Mouse (Mus musculus): ENCODE measurements around the gene Rnf135. TPM values are rescaled to one million over a fixed set of nuclear protein-coding genes. Genes with fewer than 3 reads are reported as not detected.
"Not testable (repeated sequence)": the region's sequence is repeated elsewhere in the genome, so short reads cannot be mapped to it uniquely, and the experiment has no call there.

The Rnf135 gene
- polyA plus RNA-seq, 1 experiment = 3.6 TPM

- Histone ChIP-seq H3K9me3 (no peaks in the 10 kb centered on the region), H3K4me3 (replicated peaks) (no peak overlapping the region), H3K4me1 (peaks cover 36% of the 10 kb centered on the region), H3K27me3 (replicated peaks) (no peaks in the 10 kb centered on the region), H3K36me3 (replicated peaks; ENCODE audit: low read length) (peaks cover 32% of the 10 kb centered on the region)
- no peak for TF ChIP-seq GATA1 (IDR thresholded peaks at IDR 0.05; ENCODE audit: borderline replicate concordance, low read length)
- TF ChIP-seq FLI1 (IDR thresholded peaks at IDR 0.05; ENCODE audit: low read length) = no peak
Observed at GRCm38 (mm10) chr11:80212282-80212681, 28.6 kb downstream of the Rnf135 start.

- TF ChIP-seq FLI1 (IDR thresholded peaks at IDR 0.05; ENCODE audit: low read length) = no peak
- no peak for TF ChIP-seq GATA1 (IDR thresholded peaks at IDR 0.05; ENCODE audit: borderline replicate concordance, low read length)
- Histone ChIP-seq H3K36me3 (replicated peaks; ENCODE audit: low read length) (peaks cover 40% of the 10 kb centered on the region), H3K27me3 (replicated peaks) (no peaks in the 10 kb centered on the region)
Observed at GRCm38 (mm10) chr11:80215291-80215690, 31.6 kb downstream of the Rnf135 start.

GRCm38 (mm10) chr11:80218657-80219293 lies 35.1 kb downstream of the Rnf135 start:
- H3K36me3 ChIP-seq (replicated peaks; ENCODE audit: low read length) = peaks cover 57% of the 10 kb centered on the region

More at GRCm38 (mm10) chr11:80215291-80215690, 31.6 kb downstream of the Rnf135 start:
- Histone ChIP-seq H3K4me1 (peaks cover 42% of the 10 kb centered on the region), H3K4me3 (replicated peaks) (no peak overlapping the region), H3K9me3 (no peaks in the 10 kb centered on the region)

DNA sequence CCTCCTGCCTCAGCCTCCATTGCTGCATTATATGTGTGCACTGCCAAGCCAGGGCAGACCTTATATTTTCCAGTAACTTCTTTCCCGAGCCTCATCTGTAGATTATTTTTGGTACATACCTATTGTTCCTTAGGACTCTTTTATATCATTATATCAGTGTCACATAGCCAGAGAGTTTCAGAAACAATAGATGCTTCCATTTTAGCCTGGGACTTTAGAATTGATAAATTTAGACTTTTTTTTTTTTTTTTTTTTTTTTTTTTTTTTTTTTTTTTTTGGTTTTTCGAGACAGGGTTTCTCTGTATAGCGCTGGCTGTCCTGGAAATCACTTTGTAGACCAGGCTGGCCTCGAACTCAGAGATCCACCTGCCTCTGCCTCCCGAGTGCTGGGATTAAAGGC lies 46.4 kb downstream of the Rnf135 start:
- not testable (repeated sequence) for H3K4me1 ChIP-seq; H3K4me3 ChIP-seq (replicated peaks); H3K9me3 ChIP-seq; H3K27me3 ChIP-seq (replicated peaks)
- peaks cover 76% of the 10 kb centered on the region for H3K36me3 ChIP-seq (replicated peaks; ENCODE audit: low read length)

More at GRCm38 (mm10) chr11:80218657-80219293, 35.1 kb downstream of the Rnf135 start:
- Histone ChIP-seq H3K4me1 (peaks cover 31% of the 10 kb centered on the region), H3K4me3 (replicated peaks) (peak overlapping the region; percentile 72), H3K9me3 (no peaks in the 10 kb centered on the region), H3K27me3 (replicated peaks) (no peaks in the 10 kb centered on the region)
- TF ChIP-seq GATA1 (IDR thresholded peaks at IDR 0.05; ENCODE audit: borderline replicate concordance, low read length) = no peak

DNA sequence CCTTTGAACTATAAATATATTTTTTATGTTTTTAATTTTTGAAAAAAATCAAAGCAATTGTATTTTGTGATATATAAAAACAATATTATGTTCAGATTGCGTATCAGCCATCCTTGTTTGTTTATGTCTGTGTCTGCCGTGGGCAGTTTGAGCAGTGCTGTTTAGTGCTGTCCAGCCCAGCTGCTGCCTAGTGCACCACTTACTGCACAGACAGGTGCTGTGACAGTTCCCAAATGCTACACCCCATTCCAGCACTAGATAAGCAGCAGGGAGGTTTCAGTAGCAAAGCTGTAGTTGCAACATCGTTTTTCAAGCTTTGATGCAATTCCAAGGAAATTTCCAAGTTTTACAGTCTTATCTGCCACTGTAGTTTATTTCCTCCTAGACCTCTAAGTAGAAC lies 53.6 kb downstream of the Rnf135 start:
- no peaks in the 10 kb centered on the region for H3K9me3 ChIP-seq
- H3K4me3 ChIP-seq (replicated peaks) = no peak overlapping the region
- peaks cover 77% of the 10 kb centered on the region for H3K36me3 ChIP-seq (replicated peaks; ENCODE audit: low read length)
- no peaks in the 10 kb centered on the region for H3K27me3 ChIP-seq (replicated peaks)
- H3K4me1 ChIP-seq = no peaks in the 10 kb centered on the region; the same call in 1 of the 2 replicates
- no peak for TF ChIP-seq FLI1 (IDR thresholded peaks at IDR 0.05; ENCODE audit: low read length)
- TF ChIP-seq GATA1 (IDR thresholded peaks at IDR 0.05; ENCODE audit: borderline replicate concordance, low read length) = no peak

DNA sequence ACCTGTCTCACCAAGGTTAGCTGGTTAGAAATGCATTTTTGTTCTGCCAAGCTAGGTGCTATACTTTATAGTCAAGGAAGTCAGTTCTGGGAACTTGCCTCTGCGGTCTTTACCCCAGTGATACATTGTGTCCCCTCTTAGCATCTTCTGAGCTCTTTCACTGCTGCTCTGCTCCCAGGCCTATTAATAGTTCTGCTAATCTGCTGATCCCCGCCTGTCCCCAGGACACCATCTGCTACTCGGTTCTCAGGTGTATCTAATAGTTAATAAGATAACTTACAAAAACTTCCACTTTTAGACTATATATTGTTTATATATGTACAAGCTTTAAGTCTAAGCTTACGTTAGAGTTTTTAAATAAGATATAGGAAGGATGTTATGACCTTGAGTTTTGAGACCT lies 54.7 kb downstream of the Rnf135 start:
- no peak overlapping the region for H3K4me3 ChIP-seq (replicated peaks)
- no peak for TF ChIP-seq GATA1 (IDR thresholded peaks at IDR 0.05; ENCODE audit: borderline replicate concordance, low read length)
- TF ChIP-seq FLI1 (IDR thresholded peaks at IDR 0.05; ENCODE audit: low read length) = no peak
- H3K9me3 ChIP-seq = no peaks in the 10 kb centered on the region
- no peaks in the 10 kb centered on the region for H3K27me3 ChIP-seq (replicated peaks)
- H3K4me1 ChIP-seq = no peaks in the 10 kb centered on the region; the same call in 1 of the 2 replicates
- H3K36me3 ChIP-seq (replicated peaks; ENCODE audit: low read length) = peaks cover 77% of the 10 kb centered on the region

DNA sequence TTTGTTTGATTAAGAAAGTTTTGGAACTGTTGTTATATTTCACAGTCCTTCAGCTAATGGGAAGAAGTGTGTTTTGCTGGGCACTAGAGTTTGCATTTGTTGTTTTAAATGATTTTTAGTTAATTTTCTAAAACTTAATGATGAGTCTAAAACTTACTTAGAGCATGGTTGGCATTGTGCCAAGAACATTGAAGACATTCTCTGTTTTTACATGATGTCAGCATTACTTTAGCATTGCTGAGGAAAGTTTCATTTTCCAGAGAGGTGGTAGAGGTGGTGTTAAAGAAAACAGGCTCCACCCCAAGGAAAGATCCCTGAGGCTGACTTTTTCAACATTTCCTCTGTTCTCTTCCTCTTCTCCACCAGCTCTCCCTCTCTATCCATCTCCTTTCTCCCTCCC lies 63.4 kb downstream of the Rnf135 start:
- peaks cover 96% of the 10 kb centered on the region for H3K36me3 ChIP-seq (replicated peaks; ENCODE audit: low read length)

DNA sequence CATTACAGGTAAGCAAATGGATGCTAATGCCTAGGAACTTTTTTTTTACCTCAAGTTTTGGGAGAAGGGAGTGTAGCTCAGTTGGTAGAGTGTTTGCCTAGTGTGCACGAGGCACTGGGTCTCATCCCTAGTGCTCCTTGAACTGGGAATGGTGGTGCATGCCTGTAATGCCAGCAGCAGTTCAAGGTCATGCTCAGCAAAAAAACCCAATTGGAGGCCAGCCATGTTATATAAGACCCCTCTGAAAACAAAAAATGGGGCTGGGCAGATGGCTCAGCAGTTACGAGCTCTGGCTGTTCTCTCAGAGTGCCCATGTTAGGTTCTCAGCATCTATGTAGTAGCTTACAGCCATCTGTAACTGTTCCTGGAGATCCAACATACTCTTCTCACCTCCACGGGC lies 64.9 kb downstream of the Rnf135 start:
- H3K36me3 ChIP-seq (replicated peaks; ENCODE audit: low read length) = peaks cover 91% of the 10 kb centered on the region
- H3K27me3 ChIP-seq (replicated peaks) = no peaks in the 10 kb centered on the region
- no peaks in the 10 kb centered on the region for H3K4me1 ChIP-seq
- H3K9me3 ChIP-seq = no peaks in the 10 kb centered on the region
- TF ChIP-seq GATA1 (IDR thresholded peaks at IDR 0.05; ENCODE audit: borderline replicate concordance, low read length) (no peak), FLI1 (IDR thresholded peaks at IDR 0.05; ENCODE audit: low read length) (no peak)
- H3K4me3 ChIP-seq (replicated peaks) = no peak overlapping the region

More for the DNA sequence above, 63.4 kb downstream of the Rnf135 start:
- no peak overlapping the region for H3K4me3 ChIP-seq (replicated peaks)
- H3K9me3 ChIP-seq = no peaks in the 10 kb centered on the region
- no peak for TF ChIP-seq FLI1 (IDR thresholded peaks at IDR 0.05; ENCODE audit: low read length)
- TF ChIP-seq GATA1 (IDR thresholded peaks at IDR 0.05; ENCODE audit: borderline replicate concordance, low read length) = no peak
- no peaks in the 10 kb centered on the region for H3K4me1 ChIP-seq
- H3K27me3 ChIP-seq (replicated peaks) = no peaks in the 10 kb centered on the region

Other genes starting within 250 kb of the Rnf135 start
- 2.4 TPM in 1 of 2 replicates, not detected in the other for gene Utp6, start 221.5 kb upstream of the Rnf135 start, polyA plus RNA-seq (2012; ENCODE audit: insufficient read depth, low replicate concordance)
- gene Suz12, start 190.7 kb upstream of the Rnf135 start, polyA plus RNA-seq (2012; ENCODE audit: insufficient read depth, low replicate concordance) = 2.8 and 3.0 TPM in 2 replicates
- gene Crlf3, start 102.9 kb upstream of the Rnf135 start, polyA plus RNA-seq (2012; ENCODE audit: insufficient read depth, low replicate concordance) = 3.0 and 15.0 TPM in 2 replicates
- gene Atad5, start 94.5 kb upstream of the Rnf135 start, polyA plus RNA-seq (2012; ENCODE audit: insufficient read depth, low replicate concordance) = 0.47 TPM in 1 of 2 replicates, not detected in the other
- 0.44 TPM in 1 of 2 replicates, not detected in the other for gene Tefm, start 41.7 kb upstream of the Rnf135 start, polyA plus RNA-seq (2012; ENCODE audit: insufficient read depth, low replicate concordance)
- gene Adap2, start 29.7 kb upstream of the Rnf135 start, polyA plus RNA-seq (2012; ENCODE audit: insufficient read depth, low replicate concordance) = 4.2 TPM in 1 of 2 replicates, not detected in the other
- gene Rhot1, start 25.2 kb downstream of the Rnf135 start, polyA plus RNA-seq (2012; ENCODE audit: insufficient read depth, low replicate concordance) = 2.6 and 3.2 TPM in 2 replicates
- gene Rhbdl3, start 117.1 kb downstream of the Rnf135 start, polyA plus RNA-seq (2012; ENCODE audit: insufficient read depth, low replicate concordance) = 3.2 and 5.6 TPM in 2 replicates
- gene 5730455P16Rik, start 194.2 kb downstream of the Rnf135 start, polyA plus RNA-seq (2012; ENCODE audit: insufficient read depth, low replicate concordance) = 0.60 and 1.8 TPM in 2 replicates
- 11.3 and 21.4 TPM in 2 replicates for gene Zfp207, start 199.4 kb downstream of the Rnf135 start, polyA plus RNA-seq (2012; ENCODE audit: insufficient read depth, low replicate concordance)
- gene Psmd11, start 244.8 kb downstream of the Rnf135 start, polyA plus RNA-seq (2012; ENCODE audit: insufficient read depth, low replicate concordance) = 11.2 and 54.6 TPM in 2 replicates